Mouse (Mus musculus) heart, adult 2 months (tissue): ENCODE data around the gene Pou6f2.

ENCODE experiments used
- CTCF ChIP-seq: fragments of 200-600 bp; IDR thresholded peaks from 2 replicates; pipeline ENCODE4 v1.8.1; 2022; ENCODE audit warnings: antibody characterized with exemption, mild to moderate bottlenecking, moderate library complexity
- POLR2A ChIP-seq: fragments of 200-500 bp; IDR thresholded peaks from 2 replicates; pipeline ENCODE4 v1.6.1; 2011; ENCODE audit warnings: mild to moderate bottlenecking, low read depth, low read length, control low read depth; ENCODE audit not compliant: insufficient read depth

DNA sequence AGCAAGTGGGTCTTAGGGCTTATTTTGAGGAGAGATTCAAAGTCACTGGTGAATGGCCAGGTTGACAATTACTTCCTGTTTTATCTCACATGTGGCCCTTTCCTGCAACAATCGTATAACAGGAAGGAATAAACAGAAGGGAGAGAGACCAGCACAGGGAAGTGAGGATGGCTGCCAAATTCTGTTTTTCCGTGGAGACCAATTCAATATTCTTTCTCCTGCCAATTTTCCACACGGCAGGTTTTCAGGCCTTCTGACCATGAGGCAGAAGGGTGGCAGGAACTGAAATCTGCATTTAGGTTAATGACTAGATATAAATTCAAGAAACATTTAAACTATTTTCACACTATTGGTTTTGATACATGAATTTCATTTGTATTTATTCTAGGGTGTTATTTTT, 224.5 kb downstream of the Pou6f2 start:
- TF ChIP-seq CTCF (no peak), POLR2A (no peak)
